Mouse (Mus musculus): Measurements from ENCODE around the gene Heatr3. TPM values are rescaled to one million over a fixed set of nuclear protein-coding genes. Genes with fewer than 3 reads are reported as not detected.

Gene Heatr3
- polyA plus RNA-seq (2016; fragmentation: Nextera tagmentation; extraction: Ambion mirVana) = 40.0 and 46.3 TPM in 2 replicates

- Histone ChIP-seq H3K9me3 (no peaks in the 10 kb centered on the region), H3K36me3 (peaks cover 58% of the 10 kb centered on the region), H3K27ac (peak within 1 kb of the TSS; percentile 93), H3K4me1 (peaks cover 7% of the 10 kb centered on the region), H3K4me3 (peak within 1 kb of the TSS; percentile 95), H3K27me3 (ENCODE audit: insufficient read depth, poor library complexity, severe bottlenecking) (no peaks in the 10 kb centered on the region)
- DNase-seq (ENCODE audit: low spot score) = peak; percentile 98
- WGBS = under 1% methylated on average over 79 of the region's 79 CpGs
These were observed at the start of gene Heatr3 for GRCm38 (mm10) chr8:88137748-88138484. Gene Heatr3, plus strand, starts transcription at chr8:88137855.

GRCm38 (mm10) chr8:88088006-88088405, 49.6 kb upstream of the Heatr3 start:
- no peak overlapping the region for H3K27ac ChIP-seq
- DNase-seq (ENCODE audit: low spot score) = no peak
- no peaks in the 10 kb centered on the region for H3K27me3 ChIP-seq (ENCODE audit: insufficient read depth, poor library complexity, severe bottlenecking)
- no peaks in the 10 kb centered on the region for H3K9me3 ChIP-seq
- no peaks in the 10 kb centered on the region for H3K4me1 ChIP-seq
- H3K36me3 ChIP-seq = no peaks in the 10 kb centered on the region
- H3K4me3 ChIP-seq = no peak overlapping the region

GRCm38 (mm10) chr8:88091661-88092060, 46.0 kb upstream of the Heatr3 start:
- Histone ChIP-seq H3K27me3 (ENCODE audit: insufficient read depth, poor library complexity, severe bottlenecking) (no peaks in the 10 kb centered on the region), H3K27ac (no peak overlapping the region), H3K4me1 (no peaks in the 10 kb centered on the region), H3K9me3 (no peaks in the 10 kb centered on the region), H3K4me3 (no peak overlapping the region), H3K36me3 (no peaks in the 10 kb centered on the region)
- no peak for DNase-seq (ENCODE audit: low spot score)
- 71% methylated on average over 2 of the region's 2 CpGs for WGBS

- Histone ChIP-seq H3K9me3 (no peaks in the 10 kb centered on the region), H3K4me3 (no peak overlapping the region), H3K27ac (no peak overlapping the region), H3K36me3 (no peaks in the 10 kb centered on the region), H3K27me3 (ENCODE audit: insufficient read depth, poor library complexity, severe bottlenecking) (no peaks in the 10 kb centered on the region), H3K4me1 (no peaks in the 10 kb centered on the region)
- 60% methylated on average over 4 of the region's 4 CpGs for WGBS
- DNase-seq (ENCODE audit: low spot score) = no peak
These were observed 44.3 kb upstream of the Heatr3 start for GRCm38 (mm10) chr8:88093367-88093766.

GRCm38 (mm10) chr8:88098856-88099255, 38.8 kb upstream of the Heatr3 start:
- WGBS = 85% methylated on average over 4 of the region's 4 CpGs

GRCm38 (mm10) chr8:88099526-88099925, 38.1 kb upstream of the Heatr3 start:
- no peaks in the 10 kb centered on the region for H3K27me3 ChIP-seq (ENCODE audit: insufficient read depth, poor library complexity, severe bottlenecking)
- 0% methylated on average over 1 of the region's 1 CpGs for WGBS
- no peak for DNase-seq (ENCODE audit: low spot score)
- no peak overlapping the region for H3K27ac ChIP-seq
- H3K4me1 ChIP-seq = no peaks in the 10 kb centered on the region
- no peaks in the 10 kb centered on the region for H3K36me3 ChIP-seq
- H3K4me3 ChIP-seq = no peak overlapping the region
- H3K9me3 ChIP-seq = no peaks in the 10 kb centered on the region

More at GRCm38 (mm10) chr8:88098856-88099255, 38.8 kb upstream of the Heatr3 start:
- Histone ChIP-seq H3K4me3 (no peak overlapping the region), H3K27ac (no peak overlapping the region), H3K27me3 (ENCODE audit: insufficient read depth, poor library complexity, severe bottlenecking) (no peaks in the 10 kb centered on the region), H3K36me3 (no peaks in the 10 kb centered on the region), H3K9me3 (no peaks in the 10 kb centered on the region), H3K4me1 (no peaks in the 10 kb centered on the region)
- no peak for DNase-seq (ENCODE audit: low spot score)

- Histone ChIP-seq H3K4me3 (no peak overlapping the region), H3K27ac (no peak overlapping the region), H3K27me3 (ENCODE audit: insufficient read depth, poor library complexity, severe bottlenecking) (no peaks in the 10 kb centered on the region), H3K9me3 (0 out of 2 replicates have a peak, but pooled peaks cover 3% of the 10 kb centered on the region), H3K4me1 (no peaks in the 10 kb centered on the region), H3K36me3 (no peaks in the 10 kb centered on the region)
- DNase-seq (ENCODE audit: low spot score) = no peak
- WGBS = 88% methylated on average over 4 of the region's 4 CpGs
These were observed 28.4 kb upstream of the Heatr3 start for GRCm38 (mm10) chr8:88109241-88109640.

GRCm38 (mm10) chr8:88118456-88119036, 19.1 kb upstream of the Heatr3 start, which contains the start of gene Cnep1r1:
Gene Cnep1r1, plus strand, starts transcription at chr8:88118769.
- Histone ChIP-seq H3K27me3 (ENCODE audit: insufficient read depth, poor library complexity, severe bottlenecking) (no peaks in the 10 kb centered on the region), H3K4me3 (peak within 1 kb of the TSS; percentile 99), H3K4me1 (0 out of 2 replicates have a peak, but pooled peaks cover 3% of the 10 kb centered on the region), H3K36me3 (peaks cover 26% of the 10 kb centered on the region), H3K9me3 (no peaks in the 10 kb centered on the region), H3K27ac (peak within 1 kb of the TSS; percentile 98)
- peak; percentile 97 for DNase-seq (ENCODE audit: low spot score)
- WGBS = under 1% methylated on average over 49 of the region's 49 CpGs

- Histone ChIP-seq H3K36me3 (peaks cover 26% of the 10 kb centered on the region), H3K4me1 (0 out of 2 replicates have a peak, but pooled peaks cover 3% of the 10 kb centered on the region), H3K4me3 (peak overlapping the region; percentile 99), H3K27me3 (ENCODE audit: insufficient read depth, poor library complexity, severe bottlenecking) (no peaks in the 10 kb centered on the region), H3K9me3 (no peaks in the 10 kb centered on the region), H3K27ac (peak overlapping the region; percentile 98)
- WGBS = under 1% methylated on average over 11 of the region's 11 CpGs
- no peak for DNase-seq (ENCODE audit: low spot score)
These were observed 18.6 kb upstream of the Heatr3 start for GRCm38 (mm10) chr8:88119076-88119475.

GRCm38 (mm10) chr8:88124850-88125249, 12.8 kb upstream of the Heatr3 start:
- peaks cover 69% of the 10 kb centered on the region for H3K36me3 ChIP-seq
- H3K27ac ChIP-seq = no peak overlapping the region
- no peaks in the 10 kb centered on the region for H3K4me1 ChIP-seq
- peak; percentile 9 for DNase-seq (ENCODE audit: low spot score)
- 90% methylated on average over 2 of the region's 2 CpGs for WGBS
- H3K4me3 ChIP-seq = no peak overlapping the region
- H3K27me3 ChIP-seq (ENCODE audit: insufficient read depth, poor library complexity, severe bottlenecking) = no peaks in the 10 kb centered on the region
- H3K9me3 ChIP-seq = no peaks in the 10 kb centered on the region

- Histone ChIP-seq H3K4me1 (no peaks in the 10 kb centered on the region), H3K27ac (no peak overlapping the region), H3K9me3 (no peaks in the 10 kb centered on the region), H3K4me3 (no peak overlapping the region), H3K27me3 (ENCODE audit: insufficient read depth, poor library complexity, severe bottlenecking) (no peaks in the 10 kb centered on the region), H3K36me3 (peaks cover 80% of the 10 kb centered on the region)
- no peak for DNase-seq (ENCODE audit: low spot score)
- 86% methylated on average over 4 of the region's 4 CpGs for WGBS
These were observed 8.3 kb upstream of the Heatr3 start for GRCm38 (mm10) chr8:88129397-88129796.

GRCm38 (mm10) chr8:88130754-88131317, 6.8 kb upstream of the Heatr3 start:
- Histone ChIP-seq H3K4me1 (no peaks in the 10 kb centered on the region), H3K27me3 (ENCODE audit: insufficient read depth, poor library complexity, severe bottlenecking) (no peaks in the 10 kb centered on the region), H3K4me3 (no peak overlapping the region), H3K36me3 (peaks cover 81% of the 10 kb centered on the region), H3K27ac (no peak overlapping the region), H3K9me3 (no peaks in the 10 kb centered on the region)
- no peak for DNase-seq (ENCODE audit: low spot score)
- 86% methylated on average over 7 of the region's 7 CpGs for WGBS

- H3K36me3 ChIP-seq = peaks cover 56% of the 10 kb centered on the region
- no peak overlapping the region for H3K4me3 ChIP-seq
- WGBS = 92% methylated on average over 3 of the region's 3 CpGs
- no peaks in the 10 kb centered on the region for H3K27me3 ChIP-seq (ENCODE audit: insufficient read depth, poor library complexity, severe bottlenecking)
- H3K9me3 ChIP-seq = no peaks in the 10 kb centered on the region
- no peak overlapping the region for H3K27ac ChIP-seq
- H3K4me1 ChIP-seq = peaks cover 7% of the 10 kb centered on the region
- peak; percentile 43 for DNase-seq (ENCODE audit: low spot score)
These were observed 1.6 kb downstream of the Heatr3 start for GRCm38 (mm10) chr8:88139256-88139655.

All from heart, embryonic 10.5 days (tissue).